Mouse (Mus musculus) megakaryocyte, embryonic 14.5 days (primary cell): ENCODE results near the gene Ciao2a.

ENCODE experiments used
- FLI1 ChIP-seq: IDR thresholded peaks from 2 replicates; pipeline ENCODE4 v1.6.1; 2012; ENCODE audit warnings: low read length, inconsistent platforms, mixed read lengths
- GATA1 ChIP-seq: IDR thresholded peaks from 3 replicates; pipeline ENCODE4 v1.6.1; 2012; ENCODE audit warnings: mixed read lengths, low read length, inconsistent platforms, borderline replicate concordance

DNA sequence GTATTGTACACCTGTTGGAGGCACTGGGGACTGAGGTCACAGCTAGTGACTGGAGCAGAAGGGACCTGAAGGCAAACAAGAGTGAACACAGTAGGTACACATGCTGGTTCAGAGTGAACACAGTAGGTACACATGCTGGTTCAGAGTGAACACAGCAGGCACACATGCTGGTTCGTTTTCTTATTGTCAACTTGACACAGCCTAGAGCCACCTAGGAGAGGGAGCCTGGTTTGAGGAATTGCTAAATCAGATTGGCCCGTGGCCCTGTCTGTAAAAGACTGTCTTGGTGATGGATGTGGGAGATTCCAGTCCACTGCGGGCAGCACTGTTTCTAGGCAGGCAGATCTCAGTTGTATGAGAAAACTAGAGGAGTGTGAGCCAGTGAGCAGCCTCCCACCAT is 56.6 kb downstream of the Ciao2a start:
- TF ChIP-seq GATA1 (no peak), FLI1 (no peak)
